Mouse (Mus musculus) intestine, embryonic 14.5 days (tissue): ENCODE data around the gene Fto. TPM values are rescaled to one million over a fixed set of nuclear protein-coding genes. Genes with fewer than 3 reads are reported as not detected.

ENCODE experiments used
- ATAC-seq: fragments of 200-750 bp; cut with Nextera tagmentation; replicated peaks from 2 replicates; pipeline ENCODE4 v1.8.0; 2017; ENCODE audit warnings: low read depth, moderate number of reproducible peaks, moderate TSS enrichment, moderate library complexity; ENCODE audit not compliant: low FRiP score, low TSS enrichment
- DNase-seq: peaks from one replicate; pipeline ENCODE4 v3.0.0-alpha.2; 2018; ENCODE audit warnings: low spot score
- H3K27ac ChIP-seq: fragments of 300-500 bp; sonication (generic); 2 replicates; pipeline ENCODE4 v1.5.1; 2014; ENCODE audit warnings: low read depth, mild to moderate bottlenecking, control low read depth
- H3K27me3 ChIP-seq: fragments of 300-500 bp; sonication (generic); replicated peaks from 2 replicates; pipeline ENCODE4 v1.6.1; 2014; ENCODE audit warnings: low read length, control low read depth; ENCODE audit not compliant: control insufficient read depth, insufficient read depth
- H3K36me3 ChIP-seq: fragments of 300-500 bp; sonication (generic); 2 replicates; pipeline ENCODE4 v1.6.1; 2014; ENCODE audit warnings: low read length, control low read depth; ENCODE audit not compliant: control insufficient read depth, insufficient read depth
- H3K4me1 ChIP-seq: fragments of 300-500 bp; sonication (generic); replicated peaks from 2 replicates; pipeline ENCODE4 v1.6.1; 2014; ENCODE audit warnings: low read length, control low read depth, mixed read lengths; ENCODE audit not compliant: control insufficient read depth, insufficient read depth
- H3K4me2 ChIP-seq: fragments of 300-500 bp; sonication (generic); 2 replicates; pipeline ENCODE4 v1.6.1; 2014; ENCODE audit warnings: low read length
- H3K4me3 ChIP-seq: fragments of 300-500 bp; sonication (generic); 2 replicates; pipeline ENCODE4 v1.5.1; 2014; ENCODE audit warnings: low read depth, low read length, control low read depth, mixed read lengths
- H3K9ac ChIP-seq: fragments of 300-500 bp; sonication (generic); 2 replicates; pipeline ENCODE4 v1.6.1; 2014; ENCODE audit warnings: mild to moderate bottlenecking, low read length
- H3K9me3 ChIP-seq: fragments of 300-500 bp; sonication (generic); 2 replicates; pipeline ENCODE4 v1.6.1; 2016; ENCODE audit warnings: low read length, control low read depth; ENCODE audit not compliant: control insufficient read depth
- WGBS: fragments of 180-500 bp; shearing (Covaris S2); extraction: QIAGEN DNeasy Blood & Tissue Kit; methylation state at CpG from one replicate; pipeline ENCODE4 v1.1.7; 2014; 5-methylcytosine and 5-hydroxymethylcytosine counted together
- polyA plus RNA-seq: library from polyadenylated mRNA; unstranded; fragments of >200 nt; fragmentation: Nextera tagmentation; extraction: Ambion mirVana; gene quantifications from 2 replicates; pipeline ENCODE4 v1.2.1, GENCODE M21; 2014

Gene Fto
- polyA plus RNA-seq, 1 experiment from 2014 or later: 77.7 TPM

DNA sequence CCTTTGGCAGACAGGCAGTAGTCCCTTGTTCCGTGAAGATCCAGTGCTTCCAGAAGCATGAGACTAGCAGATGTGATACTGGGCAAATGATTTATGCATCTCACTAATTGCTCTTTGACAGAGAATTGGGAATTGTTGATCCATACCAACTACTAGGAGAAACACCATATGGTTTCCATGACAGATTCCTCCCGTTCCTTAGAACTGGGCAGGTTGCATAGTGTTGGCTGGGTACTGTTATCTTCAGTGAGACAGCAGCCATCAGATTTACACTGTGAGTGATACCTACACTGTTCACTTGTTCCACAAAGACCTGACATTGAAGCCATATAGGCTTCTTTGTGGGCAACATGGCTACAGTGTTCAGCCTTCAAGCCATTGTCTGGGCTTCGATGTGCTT, 191.0 kb downstream of the Fto start:
- ATAC-seq (no peak), DNase-seq (no peak)
- Histone ChIP-seq H3K4me1 (peaks cover 19% of the 10 kb centered on the region), H3K4me3 (no peak overlapping the region), H3K27ac (no peak overlapping the region), H3K9ac (no peak overlapping the region), H3K27me3 (no peaks in the 10 kb centered on the region), H3K36me3 (no peaks in the 10 kb centered on the region), H3K4me2 (no peak overlapping the region), H3K9me3 (no peaks in the 10 kb centered on the region)
- 72% methylated on average over 3 of the region's 3 CpGs for WGBS

DNA sequence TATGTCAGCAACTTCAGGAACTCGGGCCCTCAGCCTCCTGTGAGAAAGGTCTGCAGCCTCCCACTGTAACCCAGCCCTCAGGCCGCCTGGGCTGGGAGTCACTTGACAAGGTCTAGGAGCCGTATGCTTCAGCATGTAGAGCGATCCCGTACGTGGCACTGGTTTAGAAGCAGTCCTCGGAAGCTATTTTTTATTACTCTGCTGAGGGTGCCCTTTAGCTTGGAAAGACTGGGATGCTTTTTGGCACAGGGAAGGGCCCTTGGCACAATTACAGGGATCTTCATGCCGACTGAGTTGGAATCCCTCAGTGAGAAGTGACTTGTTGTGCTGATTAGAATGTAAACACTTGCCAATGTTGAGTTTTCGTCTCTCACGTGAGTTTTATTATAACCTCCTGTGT, 191.6 kb downstream of the Fto start:
- 53% methylated on average over 10 of the region's 10 CpGs for WGBS
- ATAC-seq (no peak), DNase-seq (no peak)
- Histone ChIP-seq H3K9me3 (no peaks in the 10 kb centered on the region), H3K4me3 (no peak overlapping the region), H3K27me3 (no peaks in the 10 kb centered on the region), H3K27ac (no peak overlapping the region), H3K4me2 (no peak overlapping the region), H3K36me3 (no peaks in the 10 kb centered on the region), H3K4me1 (peaks cover 19% of the 10 kb centered on the region), H3K9ac (no peak overlapping the region)

DNA sequence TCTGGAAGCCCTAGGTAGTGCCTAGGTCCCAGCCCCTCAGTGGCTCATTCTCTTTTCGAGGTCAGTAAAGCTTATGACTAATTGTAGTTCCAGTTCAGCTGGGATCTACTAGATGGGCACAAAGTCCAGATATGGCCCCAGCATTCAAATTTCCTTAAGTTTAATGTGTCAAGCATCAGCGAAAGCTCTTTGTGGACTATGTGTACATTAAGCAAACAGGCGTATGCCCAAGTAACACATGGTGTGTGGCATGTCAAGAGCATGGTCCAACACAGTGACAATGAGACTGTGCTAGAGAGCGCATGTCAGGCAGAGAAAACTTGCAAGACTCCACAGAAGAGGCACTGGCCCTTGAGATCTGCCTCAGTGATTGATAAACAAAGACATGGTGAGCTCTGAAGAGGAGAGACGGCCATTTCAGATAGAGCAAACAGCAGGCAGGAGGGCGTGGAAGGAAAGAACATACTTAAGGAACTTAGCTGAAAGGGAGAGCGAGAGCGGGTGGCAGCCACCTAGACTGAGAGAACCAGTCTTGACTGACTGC, 192.2 kb downstream of the Fto start:
- ATAC-seq: peak; percentile 47
- no peak for DNase-seq
- 69% methylated on average over 8 of the region's 8 CpGs for WGBS
- Histone ChIP-seq H3K4me3 (no peak overlapping the region), H3K27ac (peak overlapping the region; percentile 39; the same call in 1 of the 2 replicates), H3K27me3 (no peaks in the 10 kb centered on the region), H3K9ac (no peak overlapping the region), H3K4me2 (no peak overlapping the region), H3K9me3 (no peaks in the 10 kb centered on the region), H3K36me3 (no peaks in the 10 kb centered on the region), H3K4me1 (peaks cover 19% of the 10 kb centered on the region)

DNA sequence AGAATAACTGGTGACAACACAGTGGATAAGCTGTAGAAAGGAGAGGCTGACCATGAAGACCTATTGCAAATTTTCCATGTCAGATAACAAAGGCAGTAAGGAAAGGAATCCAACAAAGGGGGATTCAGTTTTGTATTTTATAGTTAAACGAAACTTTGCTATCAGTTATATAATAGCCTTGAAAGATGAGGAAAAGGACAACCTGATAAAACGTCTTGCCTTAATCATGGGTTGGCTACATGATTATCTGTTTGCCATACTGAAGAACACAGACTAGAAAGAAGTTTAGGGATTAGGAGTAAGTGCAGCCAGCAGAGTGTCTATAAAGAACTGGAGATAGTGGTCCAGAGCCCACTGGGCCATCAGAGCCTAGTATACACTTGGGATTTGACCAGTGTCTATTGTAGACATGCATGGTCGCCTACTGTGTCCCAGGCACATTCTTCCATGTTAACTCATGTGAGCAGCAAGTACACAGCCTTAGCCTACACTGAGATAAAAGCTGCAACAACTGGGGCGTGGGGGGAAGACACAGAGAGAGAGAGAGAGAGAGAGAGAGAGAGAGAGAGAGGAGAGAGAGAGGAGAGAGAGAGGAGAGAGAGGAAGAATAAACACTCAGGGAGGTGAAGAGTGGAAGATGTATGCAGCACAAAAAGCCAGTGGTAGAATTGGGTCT, 192.8 kb downstream of the Fto start:
- DNase-seq: no peak
- Histone ChIP-seq H3K9ac (no peak overlapping the region), H3K4me1 (peaks cover 19% of the 10 kb centered on the region), H3K36me3 (no peaks in the 10 kb centered on the region), H3K27me3 (no peaks in the 10 kb centered on the region), H3K4me3 (no peak overlapping the region), H3K27ac (no peak overlapping the region), H3K9me3 (no peaks in the 10 kb centered on the region), H3K4me2 (no peak overlapping the region)
- WGBS: 84% methylated on average over 4 of the region's 4 CpGs
- ATAC-seq: no peak

DNA sequence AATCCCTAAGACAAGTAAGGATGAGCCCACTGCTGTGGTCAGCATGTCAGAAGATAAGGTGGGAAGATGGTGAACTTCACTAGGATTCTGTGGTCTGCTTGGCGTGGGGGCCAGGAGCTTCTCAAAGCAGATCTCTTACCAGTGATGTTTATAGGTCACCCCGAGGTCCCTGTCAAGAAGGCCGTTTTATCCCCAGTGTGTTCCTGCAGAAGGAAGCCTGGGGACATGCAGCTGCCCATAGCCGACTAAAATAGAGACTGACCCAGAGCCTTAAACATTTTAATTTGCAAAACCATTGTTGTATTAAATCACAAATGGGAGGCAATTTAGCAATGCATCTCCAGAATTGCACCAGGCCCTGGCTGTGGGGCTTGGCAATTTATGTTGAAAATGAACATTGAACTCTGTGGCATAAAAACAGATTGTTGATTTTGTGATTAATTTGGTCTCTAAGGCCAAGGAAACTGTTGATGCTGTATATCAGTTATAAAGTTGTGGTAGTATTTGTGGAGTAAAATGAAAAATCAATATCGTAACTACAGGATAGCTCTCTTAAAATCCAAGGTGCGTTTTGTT, 193.4 kb downstream of the Fto start:
- H3K36me3 ChIP-seq: no peaks in the 10 kb centered on the region
- H3K4me3 ChIP-seq: no peak overlapping the region
- peaks cover 19% of the 10 kb centered on the region for H3K4me1 ChIP-seq
- DNase-seq: no peak
- H3K4me2 ChIP-seq: no peak overlapping the region
- no peaks in the 10 kb centered on the region for H3K27me3 ChIP-seq
- no peaks in the 10 kb centered on the region for H3K9me3 ChIP-seq
- H3K9ac ChIP-seq: no peak overlapping the region
- 67% methylated on average over 6 of the region's 6 CpGs for WGBS
- ATAC-seq: no peak
- no peak overlapping the region for H3K27ac ChIP-seq

DNA sequence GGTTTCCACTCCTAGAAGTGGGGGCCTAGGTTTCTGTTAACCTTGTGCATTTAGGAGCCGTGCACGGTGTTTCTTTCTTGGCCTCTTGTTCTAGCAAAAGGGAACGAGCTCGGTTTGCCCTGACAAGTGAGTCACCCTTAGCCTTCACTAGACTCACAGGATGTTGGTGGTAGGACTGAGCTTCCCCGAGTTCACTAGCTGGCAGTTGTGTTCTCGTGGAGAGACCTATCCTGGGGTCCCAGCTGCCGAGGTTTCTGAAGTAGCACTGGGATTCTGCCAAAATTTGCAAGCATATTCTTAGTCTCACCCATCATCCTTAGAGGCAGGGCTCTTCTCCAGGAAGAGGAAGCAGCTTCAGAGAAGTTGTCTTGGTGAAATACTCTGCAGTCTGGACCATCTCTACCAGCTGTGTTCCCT, 194.4 kb downstream of the Fto start:
- no peaks in the 10 kb centered on the region for H3K9me3 ChIP-seq
- no peaks in the 10 kb centered on the region for H3K27me3 ChIP-seq
- no peak overlapping the region for H3K27ac ChIP-seq
- ATAC-seq (no peak), DNase-seq (no peak)
- WGBS: 61% methylated on average over 7 of the region's 7 CpGs
- H3K9ac ChIP-seq: no peak overlapping the region
- H3K4me2 ChIP-seq: no peak overlapping the region
- H3K4me3 ChIP-seq: no peak overlapping the region
- no peaks in the 10 kb centered on the region for H3K36me3 ChIP-seq
- H3K4me1 ChIP-seq: peaks cover 19% of the 10 kb centered on the region

DNA sequence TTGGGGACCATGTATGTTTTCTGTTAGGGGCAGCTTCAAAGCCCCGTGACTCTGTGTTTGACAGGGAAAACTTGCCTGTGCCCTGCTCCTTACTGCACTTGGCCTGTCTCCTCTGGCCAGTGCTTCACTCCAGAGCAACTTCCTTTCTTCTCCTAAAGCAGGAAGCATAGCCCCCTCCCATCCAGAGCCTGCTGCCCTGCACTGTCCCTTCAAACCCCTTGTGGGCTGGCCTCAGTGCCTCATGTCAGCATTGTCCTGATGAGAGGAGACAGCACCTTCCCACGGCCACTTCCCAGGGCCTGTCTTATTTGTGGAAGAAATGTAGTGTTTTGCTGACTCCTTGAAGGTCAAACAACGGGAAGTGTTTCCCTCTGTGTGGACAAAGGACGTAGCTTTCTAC, 195.0 kb downstream of the Fto start:
- no peaks in the 10 kb centered on the region for H3K9me3 ChIP-seq
- H3K9ac ChIP-seq: no peak overlapping the region
- no peak overlapping the region for H3K4me2 ChIP-seq
- no peaks in the 10 kb centered on the region for H3K27me3 ChIP-seq
- no peak overlapping the region for H3K27ac ChIP-seq
- no peaks in the 10 kb centered on the region for H3K36me3 ChIP-seq
- H3K4me3 ChIP-seq: no peak overlapping the region
- DNase-seq: no peak
- H3K4me1 ChIP-seq: peaks cover 19% of the 10 kb centered on the region
- no peak for ATAC-seq
- 63% methylated on average over 4 of the region's 4 CpGs for WGBS

DNA sequence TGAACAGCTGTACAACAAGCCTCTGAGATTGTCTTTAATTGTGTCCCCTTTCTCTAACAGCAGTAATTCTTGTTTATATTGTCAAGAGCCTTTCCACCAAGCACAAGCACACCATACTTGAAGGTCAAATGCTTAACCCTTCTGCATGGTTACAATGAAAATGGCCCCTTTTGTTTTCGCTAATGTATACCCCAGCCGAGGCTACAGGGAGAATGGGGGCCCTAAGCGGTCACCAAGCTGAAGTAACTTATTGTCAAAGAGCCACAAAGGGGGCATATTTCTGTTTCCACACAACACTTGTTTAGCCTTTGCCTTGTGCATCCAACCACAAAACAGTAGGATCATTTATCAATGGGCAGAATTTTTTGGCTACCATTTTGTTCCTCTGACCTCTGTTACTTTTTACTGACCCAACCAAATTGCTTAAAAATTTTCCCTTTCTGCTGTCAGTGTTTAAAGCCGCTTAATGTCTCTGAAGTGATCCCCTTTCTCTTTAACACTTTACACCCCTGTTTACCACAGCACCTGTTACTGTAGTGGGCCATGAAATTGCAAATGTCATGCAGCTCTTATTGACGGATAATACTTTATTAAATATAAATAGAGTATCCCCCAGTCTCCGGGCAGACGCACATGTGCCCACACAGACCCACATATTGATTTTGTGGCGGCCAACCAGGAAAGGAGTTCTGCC, 196.0 kb downstream of the Fto start:
- Histone ChIP-seq H3K27me3 (no peaks in the 10 kb centered on the region), H3K4me1 (peaks cover 16% of the 10 kb centered on the region), H3K27ac (no peak overlapping the region), H3K4me2 (no peak overlapping the region), H3K9me3 (no peaks in the 10 kb centered on the region), H3K4me3 (no peak overlapping the region), H3K9ac (no peak overlapping the region), H3K36me3 (no peaks in the 10 kb centered on the region)
- ATAC-seq (no peak), DNase-seq (no peak)
- 76% methylated on average over 8 of the region's 8 CpGs for WGBS
